Mouse (Mus musculus): ENCODE data around the gene Snrpc.

- no peak for TF ChIP-seq USF1 (IDR thresholded peaks at IDR 0.05; ENCODE audit: low read depth)
- no peak for TF ChIP-seq CTCF (IDR thresholded peaks at IDR 0.05; ENCODE audit: control insufficient read depth, insufficient read depth, insufficient read length)
- TF ChIP-seq CEBPB (IDR thresholded peaks at IDR 0.05; ENCODE audit: low read depth): no peak
Observed at GRCm38 (mm10) chr17:27848351-27848750, 10.4 kb downstream of the Snrpc start.
